Mouse (Mus musculus) midbrain, embryonic 15.5 days (tissue): ENCODE measurements around the gene Zc3h10. TPM values are rescaled to one million over a fixed set of nuclear protein-coding genes. Genes with fewer than 3 reads are reported as not detected.
A peak's percentile ranks its signal among the peaks of the same experiment; 100 is the strongest.
"Not testable (repeated sequence)": the region's sequence is repeated elsewhere in the genome, so short reads cannot be mapped to it uniquely, and the experiment has no call there.

Source experiments
- ATAC-seq: fragments of 200-750 bp; cut with Nextera tagmentation; replicated peaks from 2 replicates; pipeline ENCODE4 v1.8.0; 2017; ENCODE audit warnings: moderate TSS enrichment
- H3K27ac ChIP-seq: fragments of 300-500 bp; sonication (generic); 2 replicates; pipeline ENCODE4 v1.5.1; 2015; ENCODE audit warnings: mild to moderate bottlenecking, inconsistent platforms
- H3K27me3 ChIP-seq: fragments of 300-500 bp; sonication (generic); replicated peaks from 2 replicates; pipeline ENCODE4 v1.6.1; 2015; ENCODE audit warnings: inconsistent platforms
- H3K36me3 ChIP-seq: fragments of 300-500 bp; sonication (generic); replicated peaks from 2 replicates; pipeline ENCODE4 v1.6.1; 2015; ENCODE audit warnings: inconsistent platforms
- H3K4me1 ChIP-seq: fragments of 300-500 bp; sonication (generic); 2 replicates; pipeline ENCODE4 v1.6.1; 2015; ENCODE audit warnings: inconsistent platforms
- H3K4me2 ChIP-seq: fragments of 300-500 bp; sonication (generic); 2 replicates; pipeline ENCODE4 v1.6.1; 2015; ENCODE audit warnings: inconsistent platforms, mild to moderate bottlenecking, moderate library complexity
- H3K4me3 ChIP-seq: fragments of 300-500 bp; sonication (generic); 2 replicates; pipeline ENCODE4 v1.5.1; 2015; ENCODE audit warnings: mild to moderate bottlenecking, inconsistent platforms
- H3K9ac ChIP-seq: fragments of 300-500 bp; sonication (generic); 2 replicates; pipeline ENCODE4 v1.6.1; 2015; ENCODE audit warnings: mild to moderate bottlenecking, inconsistent platforms
- H3K9me3 ChIP-seq: fragments of 300-500 bp; sonication (generic); 2 replicates; pipeline ENCODE4 v1.6.1; 2016; ENCODE audit warnings: inconsistent platforms
- WGBS: fragments of 180-500 bp; shearing (Covaris S2); methylation state at CpG from one replicate; pipeline ENCODE4 v1.1.7; 2015; ENCODE audit warnings: mixed read lengths; 5-methylcytosine and 5-hydroxymethylcytosine counted together
- polyA plus RNA-seq: library from polyadenylated mRNA; unstranded; fragments of >200 nt; fragmentation: Nextera tagmentation; extraction: Ambion mirVana; gene quantifications from 2 replicates; pipeline ENCODE4 v1.2.1, GENCODE M21; 2015

Zc3h10 gene
- polyA plus RNA-seq, 1 experiment from 2014 or later, result 22.7 TPM

DNA sequence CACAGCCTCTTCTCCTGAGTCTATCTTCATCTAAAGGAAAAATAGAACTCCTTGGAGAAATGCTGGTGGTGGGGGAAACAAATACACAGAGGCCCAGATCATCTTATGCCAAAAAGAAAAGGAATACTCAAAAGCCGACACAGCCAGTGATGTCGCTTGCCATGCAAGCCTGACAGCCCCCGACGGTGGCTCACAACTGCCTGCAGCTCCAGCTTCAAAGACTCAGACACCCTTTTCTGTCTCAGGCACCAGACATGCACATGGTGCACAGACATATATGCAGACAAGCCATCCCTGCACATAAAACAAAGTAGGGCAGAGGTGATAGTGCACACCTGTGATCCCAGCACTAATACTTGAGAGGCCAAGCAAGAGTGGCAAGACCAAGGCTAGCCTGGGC, 32.2 kb upstream of the Zc3h10 start:
- no peak overlapping the region for H3K4me2 ChIP-seq
- H3K27me3 ChIP-seq, result 0 out of 2 replicates have a peak, but pooled peaks cover 3% of the 10 kb centered on the region
- no peak overlapping the region for H3K9ac ChIP-seq
- H3K4me1 ChIP-seq, result no peaks in the 10 kb centered on the region
- no peaks in the 10 kb centered on the region for H3K9me3 ChIP-seq
- no peak for ATAC-seq
- no peak overlapping the region for H3K4me3 ChIP-seq
- no peak overlapping the region for H3K27ac ChIP-seq
- WGBS, result 77% methylated on average over 4 of the region's 4 CpGs
- H3K36me3 ChIP-seq, result no peaks in the 10 kb centered on the region

DNA sequence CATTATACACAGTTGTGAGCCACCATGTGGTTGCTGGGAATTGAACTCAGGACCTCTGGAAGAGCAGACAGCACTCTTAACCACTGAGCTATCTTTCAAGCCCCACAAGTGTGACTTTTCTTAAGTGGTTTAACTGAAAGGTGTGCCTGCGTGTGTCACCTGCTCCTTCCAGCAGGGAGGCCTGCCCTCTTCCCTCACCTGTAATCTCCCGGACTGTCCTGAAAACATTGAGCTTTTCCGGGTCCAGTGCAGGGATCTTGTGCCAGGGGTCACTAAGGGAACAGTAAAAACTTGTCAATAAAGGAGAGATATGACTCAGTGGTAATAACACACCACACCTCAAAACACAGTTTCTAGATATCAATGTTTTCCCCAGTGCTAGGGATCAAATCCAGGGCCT, 31.7 kb upstream of the Zc3h10 start:
- no peaks in the 10 kb centered on the region for H3K4me1 ChIP-seq
- no peak overlapping the region for H3K4me3 ChIP-seq
- H3K4me2 ChIP-seq, result no peak overlapping the region
- WGBS, result 92% methylated on average over 3 of the region's 3 CpGs
- no peak overlapping the region for H3K27ac ChIP-seq
- no peaks in the 10 kb centered on the region for H3K36me3 ChIP-seq
- H3K9me3 ChIP-seq, result no peaks in the 10 kb centered on the region
- 0 out of 2 replicates have a peak, but pooled peaks cover 3% of the 10 kb centered on the region for H3K27me3 ChIP-seq
- no peak overlapping the region for H3K9ac ChIP-seq
- ATAC-seq, result no peak

DNA sequence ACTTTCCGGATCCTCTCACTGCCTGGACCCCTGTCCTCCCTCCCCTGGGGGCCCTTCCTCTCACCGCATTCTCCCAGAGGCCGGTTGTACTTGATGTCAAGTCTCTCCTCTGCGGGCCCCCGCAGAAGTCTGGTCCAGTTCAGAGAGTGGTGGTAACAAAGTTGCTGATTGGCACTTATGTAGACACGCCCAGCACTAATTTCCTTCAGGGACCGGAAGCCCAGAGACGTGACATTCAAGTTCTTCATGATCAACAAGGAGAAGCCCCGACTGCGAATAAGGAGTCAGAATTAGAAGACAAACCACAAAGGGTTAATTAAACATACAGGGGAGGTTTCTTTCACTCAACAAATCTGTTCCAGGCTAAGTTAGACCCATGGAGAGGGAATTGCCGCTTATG, 30.8 kb upstream of the Zc3h10 start:
- 0 out of 2 replicates have a peak, but pooled peaks cover 3% of the 10 kb centered on the region for H3K27me3 ChIP-seq
- H3K27ac ChIP-seq, result no peak overlapping the region
- H3K4me1 ChIP-seq, result no peaks in the 10 kb centered on the region
- no peak overlapping the region for H3K4me2 ChIP-seq
- 81% methylated on average over 11 of the region's 11 CpGs for WGBS
- no peak overlapping the region for H3K9ac ChIP-seq
- ATAC-seq, result no peak
- H3K4me3 ChIP-seq, result no peak overlapping the region
- no peaks in the 10 kb centered on the region for H3K36me3 ChIP-seq
- no peaks in the 10 kb centered on the region for H3K9me3 ChIP-seq

DNA sequence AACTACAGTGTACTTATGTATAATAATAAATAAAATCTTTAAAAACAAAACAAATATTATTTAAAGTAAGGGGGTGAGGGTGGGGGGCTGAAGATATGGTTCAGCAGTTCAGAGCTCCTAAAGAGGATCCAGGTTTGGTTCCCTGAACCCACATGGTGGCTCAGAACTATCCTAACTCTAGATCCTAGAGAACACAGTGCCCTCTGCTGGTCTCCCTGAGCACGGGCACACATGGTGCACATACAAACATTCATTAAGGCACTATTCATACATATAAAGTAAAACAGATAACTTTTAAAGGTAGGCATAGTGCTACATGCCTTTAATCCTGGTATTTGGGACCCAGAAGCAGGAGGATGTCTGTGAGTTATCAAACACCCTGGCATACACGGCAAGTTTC, 27.5 kb upstream of the Zc3h10 start:
- H3K36me3 ChIP-seq, result no peaks in the 10 kb centered on the region
- no peaks in the 10 kb centered on the region for H3K9me3 ChIP-seq
- no peaks in the 10 kb centered on the region for H3K4me1 ChIP-seq
- no peaks in the 10 kb centered on the region for H3K27me3 ChIP-seq
- no peak overlapping the region for H3K9ac ChIP-seq
- no peak for ATAC-seq
- 94% methylated on average over 2 of the region's 2 CpGs for WGBS
- H3K4me3 ChIP-seq, result no peak overlapping the region
- H3K4me2 ChIP-seq, result no peak overlapping the region
- H3K27ac ChIP-seq, result no peak overlapping the region

GRCm38 (mm10) chr10:128565788-128566531, 18.4 kb upstream of the Zc3h10 start, which contains the start of gene Pa2g4:
Pa2g4 (minus strand) TSS chr10:128565987.
- peak within 1 kb of the TSS; percentile 89 for H3K4me3 ChIP-seq
- no peaks in the 10 kb centered on the region for H3K27me3 ChIP-seq
- peak within 1 kb of the TSS; percentile 95 for H3K27ac ChIP-seq
- WGBS, result under 1% methylated on average over 58 of the region's 58 CpGs
- H3K36me3 ChIP-seq, result peaks cover 7% of the 10 kb centered on the region
- peak within 1 kb of the TSS; percentile 97 for H3K4me2 ChIP-seq
- peak within 1 kb of the TSS; percentile 93 for H3K9ac ChIP-seq
- H3K4me1 ChIP-seq, result peaks cover 23% of the 10 kb centered on the region
- ATAC-seq, result peak; percentile 99
- no peaks in the 10 kb centered on the region for H3K9me3 ChIP-seq

GRCm38 (mm10) chr10:128565206-128565787, 17.7 kb upstream of the Zc3h10 start:
- Histone ChIP-seq H3K36me3 (peaks cover 14% of the 10 kb centered on the region), H3K4me2 (peak overlapping the region; percentile 97), H3K27me3 (no peaks in the 10 kb centered on the region), H3K27ac (peak overlapping the region; percentile 95), H3K4me1 (peaks cover 23% of the 10 kb centered on the region), H3K9me3 (no peaks in the 10 kb centered on the region), H3K4me3 (peak overlapping the region; percentile 89), H3K9ac (peak overlapping the region; percentile 93)
- 1% methylated on average over 46 of the region's 46 CpGs for WGBS
- ATAC-seq, result peak; percentile 64

- 95% methylated on average over 6 of the region's 6 CpGs for WGBS
- H3K4me3 ChIP-seq, result no peak overlapping the region
- H3K9me3 ChIP-seq, result no peaks in the 10 kb centered on the region
- no peaks in the 10 kb centered on the region for H3K27me3 ChIP-seq
- H3K9ac ChIP-seq, result peak overlapping the region; percentile 29; the same call in 1 of the 2 replicates
- H3K27ac ChIP-seq, result no peak overlapping the region
- peaks cover 23% of the 10 kb centered on the region for H3K4me1 ChIP-seq
- H3K4me2 ChIP-seq, result no peak overlapping the region
- ATAC-seq, result no peak
- H3K36me3 ChIP-seq, result peaks cover 31% of the 10 kb centered on the region
These were observed 16.0 kb upstream of the Zc3h10 start for GRCm38 (mm10) chr10:128563544-128563943.

- Histone ChIP-seq H3K4me3 (no peak overlapping the region), H3K27ac (no peak overlapping the region), H3K9ac (no peak overlapping the region), H3K36me3 (peaks cover 39% of the 10 kb centered on the region), H3K27me3 (no peaks in the 10 kb centered on the region), H3K4me1 (no peaks in the 10 kb centered on the region), H3K4me2 (no peak overlapping the region), H3K9me3 (no peaks in the 10 kb centered on the region)
- ATAC-seq, result no peak
- 87% methylated on average over 6 of the region's 6 CpGs for WGBS
These were observed 9.4 kb upstream of the Zc3h10 start for GRCm38 (mm10) chr10:128556963-128557362.

DNA sequence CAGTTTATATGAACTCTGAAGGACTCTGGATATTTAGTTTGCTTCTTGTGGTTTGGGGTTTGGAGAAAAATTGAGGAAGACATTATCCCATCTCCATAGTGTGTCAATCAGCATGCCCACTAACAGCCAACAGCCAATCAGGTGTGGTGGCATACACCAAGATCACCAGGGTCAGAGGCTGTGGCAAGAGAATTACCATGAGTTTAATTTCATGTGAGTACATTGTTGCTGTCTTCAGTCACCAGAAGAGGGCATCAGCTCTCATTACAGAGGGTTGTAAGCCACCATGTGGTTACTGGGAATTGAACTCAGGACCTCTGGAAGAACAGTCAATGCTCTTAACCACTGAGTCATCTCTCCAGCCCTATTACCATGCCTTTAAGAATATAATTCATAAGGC, 8.7 kb upstream of the Zc3h10 start:
- no peaks in the 10 kb centered on the region for H3K27me3 ChIP-seq
- no peaks in the 10 kb centered on the region for H3K9me3 ChIP-seq
- ATAC-seq, result no peak
- no peak overlapping the region for H3K27ac ChIP-seq
- no peak overlapping the region for H3K9ac ChIP-seq
- H3K4me3 ChIP-seq, result no peak overlapping the region
- H3K4me1 ChIP-seq, result no peaks in the 10 kb centered on the region
- H3K36me3 ChIP-seq, result peaks cover 38% of the 10 kb centered on the region
- H3K4me2 ChIP-seq, result no peak overlapping the region

GRCm38 (mm10) chr10:128555567-128555966, 8.0 kb upstream of the Zc3h10 start:
- ATAC-seq, H3K27ac ChIP-seq, H3K27me3 ChIP-seq, H3K4me3 ChIP-seq, H3K4me2 ChIP-seq, H3K4me1 ChIP-seq, H3K9me3 ChIP-seq, H3K9ac ChIP-seq: not testable (repeated sequence)
- WGBS, result 86% methylated on average over 1 of the region's 1 CpGs
- H3K36me3 ChIP-seq, result peaks cover 31% of the 10 kb centered on the region

GRCm38 (mm10) chr10:128550144-128550823, 2.7 kb upstream of the Zc3h10 start:
- not testable (repeated sequence) for H3K4me3 ChIP-seq, H3K4me2 ChIP-seq, H3K36me3 ChIP-seq, H3K9ac ChIP-seq, H3K27me3 ChIP-seq, ATAC-seq, H3K9me3 ChIP-seq
- peaks cover 12% of the 10 kb centered on the region for H3K4me1 ChIP-seq
- 92% methylated on average over 11 of the region's 11 CpGs for WGBS
- H3K27ac ChIP-seq, result peak overlapping the region; percentile 97; the same call in 1 of the 2 replicates

- peak overlapping the region; percentile 97 for H3K27ac ChIP-seq
- peak overlapping the region; percentile 71; the same call in 1 of the 2 replicates for H3K4me2 ChIP-seq
- 65% methylated on average over 6 of the region's 6 CpGs for WGBS
- H3K36me3 ChIP-seq, ATAC-seq, H3K27me3 ChIP-seq, H3K4me3 ChIP-seq, H3K9me3 ChIP-seq, H3K9ac ChIP-seq: not testable (repeated sequence)
- peaks cover 12% of the 10 kb centered on the region for H3K4me1 ChIP-seq
These were observed 2.1 kb upstream of the Zc3h10 start for GRCm38 (mm10) chr10:128549682-128550057.
